Mouse (Mus musculus) heart, embryonic 16.5 days (tissue): ENCODE measurements around the gene Zcchc3. TPM values are rescaled to one million over a fixed set of nuclear protein-coding genes. Genes with fewer than 3 reads are reported as not detected.

Source experiments
- ATAC-seq: fragments of 200-750 bp; cut with Nextera tagmentation; replicated peaks from 2 replicates; pipeline ENCODE4 v1.8.0; 2017; ENCODE audit warnings: moderate number of reproducible peaks; ENCODE audit not compliant: insufficient read depth, low FRiP score; ENCODE audit errors: extremely low read depth
- H3K27ac ChIP-seq: fragments of 300-500 bp; sonication (generic); 2 replicates; pipeline ENCODE4 v1.5.1; 2014; ENCODE audit warnings: mild to moderate bottlenecking, low read length, control low read depth, moderate library complexity
- H3K27me3 ChIP-seq: fragments of 300-500 bp; sonication (generic); 2 replicates; pipeline ENCODE4 v1.6.1; 2014; ENCODE audit warnings: low read length, mixed read lengths; ENCODE audit not compliant: control insufficient read depth, insufficient read depth
- H3K36me3 ChIP-seq: fragments of 300-500 bp; sonication (generic); 2 replicates; pipeline ENCODE4 v1.6.1; 2014; ENCODE audit not compliant: control insufficient read depth, insufficient read depth
- H3K4me1 ChIP-seq: fragments of 300-500 bp; sonication (generic); 2 replicates; pipeline ENCODE4 v1.6.1; 2014; ENCODE audit warnings: low read length, mixed read lengths; ENCODE audit not compliant: control insufficient read depth, insufficient read depth
- H3K4me2 ChIP-seq: fragments of 300-500 bp; sonication (generic); 2 replicates; pipeline ENCODE4 v1.6.1; 2014; ENCODE audit warnings: low read depth, mild to moderate bottlenecking, control low read depth, low read length
- H3K4me3 ChIP-seq: fragments of 300-500 bp; sonication (generic); 2 replicates; pipeline ENCODE4 v1.5.1; 2014; ENCODE audit warnings: mild to moderate bottlenecking, control low read depth, low read length
- H3K9ac ChIP-seq: fragments of 300-500 bp; sonication (generic); 2 replicates; pipeline ENCODE4 v1.6.1; 2014; ENCODE audit warnings: low read length, control low read depth
- H3K9me3 ChIP-seq: fragments of 300-500 bp; sonication (generic); replicated peaks from 2 replicates; pipeline ENCODE4 v1.6.1; 2016; ENCODE audit warnings: low read length; ENCODE audit not compliant: control insufficient read depth
- WGBS: fragments of 180-500 bp; shearing (Covaris S2); extraction: QIAGEN DNeasy Blood & Tissue Kit; methylation state at CpG from one replicate; pipeline ENCODE4 v1.1.7; 2014; 5-methylcytosine and 5-hydroxymethylcytosine counted together
- polyA plus RNA-seq: library from polyadenylated mRNA; unstranded; fragments of >200 nt; fragmentation: Nextera tagmentation; extraction: Ambion mirVana; gene quantifications from 2 replicates; pipeline ENCODE4 v1.2.1, GENCODE M21; 2015

Zcchc3 gene
- polyA plus RNA-seq, 1 experiment from 2014 or later: 24.3 TPM

- WGBS: 4% methylated on average over 21 of the region's 21 CpGs
- Histone ChIP-seq H3K4me2 (peak overlapping the region; percentile 88), H3K27me3 (no peaks in the 10 kb centered on the region), H3K36me3 (0 out of 2 replicates have a peak, but pooled peaks cover 2% of the 10 kb centered on the region), H3K4me3 (peak overlapping the region; percentile 72), H3K9me3 (peaks cover 6% of the 10 kb centered on the region; the same call in 1 of the 2 replicates), H3K9ac (peak overlapping the region; percentile 99), H3K4me1 (peaks cover 27% of the 10 kb centered on the region), H3K27ac (peak overlapping the region; percentile 99)
- no peak for ATAC-seq
These were observed 1.6 kb downstream of the Zcchc3 start for GRCm38 (mm10) chr2:152413158-152413764.

GRCm38 (mm10) chr2:152412526-152413157, 2.2 kb downstream of the Zcchc3 start:
- H3K4me3 ChIP-seq: peak overlapping the region; percentile 72
- 4% methylated on average over 15 of the region's 15 CpGs for WGBS
- peak overlapping the region; percentile 83 for H3K27ac ChIP-seq
- no peak for ATAC-seq
- H3K4me2 ChIP-seq: peak overlapping the region; percentile 88
- peaks cover 6% of the 10 kb centered on the region; the same call in 1 of the 2 replicates for H3K9me3 ChIP-seq
- H3K36me3 ChIP-seq: 0 out of 2 replicates have a peak, but pooled peaks cover 2% of the 10 kb centered on the region
- peaks cover 27% of the 10 kb centered on the region for H3K4me1 ChIP-seq
- no peaks in the 10 kb centered on the region for H3K27me3 ChIP-seq
- peak overlapping the region; percentile 99 for H3K9ac ChIP-seq

GRCm38 (mm10) chr2:152411471-152411870, 3.4 kb downstream of the Zcchc3 start:
- H3K36me3 ChIP-seq: 0 out of 2 replicates have a peak, but pooled peaks cover 2% of the 10 kb centered on the region
- 12% methylated on average over 7 of the region's 7 CpGs for WGBS
- peaks cover 29% of the 10 kb centered on the region for H3K4me1 ChIP-seq

GRCm38 (mm10) chr2:152410971-152411371, 3.9 kb downstream of the Zcchc3 start:
- Histone ChIP-seq H3K27ac (peak overlapping the region; percentile 95), H3K27me3 (no peaks in the 10 kb centered on the region), H3K4me3 (peak overlapping the region; percentile 72), H3K36me3 (no peaks in the 10 kb centered on the region), H3K4me1 (peaks cover 31% of the 10 kb centered on the region), H3K9ac (peak overlapping the region; percentile 99), H3K9me3 (0 out of 2 replicates have a peak, but pooled peaks cover 1% of the 10 kb centered on the region), H3K4me2 (peak overlapping the region; percentile 88)
- peak; percentile 56 for ATAC-seq
- WGBS: 6% methylated on average over 15 of the region's 15 CpGs

More at GRCm38 (mm10) chr2:152411471-152411870, 3.4 kb downstream of the Zcchc3 start:
- ATAC-seq: no peak
- peak overlapping the region; percentile 72 for H3K4me3 ChIP-seq
- peak overlapping the region; percentile 95 for H3K27ac ChIP-seq
- H3K27me3 ChIP-seq: no peaks in the 10 kb centered on the region
- H3K4me2 ChIP-seq: peak overlapping the region; percentile 88
- peaks cover 6% of the 10 kb centered on the region; the same call in 1 of the 2 replicates for H3K9me3 ChIP-seq
- peak overlapping the region; percentile 99 for H3K9ac ChIP-seq

GRCm38 (mm10) chr2:152409781-152410180, 5.0 kb downstream of the Zcchc3 start:
- Histone ChIP-seq H3K9me3 (no peaks in the 10 kb centered on the region), H3K27ac (peak overlapping the region; percentile 95; the same call in 1 of the 2 replicates), H3K36me3 (no peaks in the 10 kb centered on the region), H3K4me3 (no peak overlapping the region), H3K27me3 (no peaks in the 10 kb centered on the region), H3K4me2 (no peak overlapping the region), H3K4me1 (peaks cover 30% of the 10 kb centered on the region), H3K9ac (no peak overlapping the region)
- ATAC-seq: no peak
- WGBS: 70% methylated on average over 6 of the region's 6 CpGs

- WGBS: 0% methylated on average over 19 of the region's 19 CpGs
- Histone ChIP-seq H3K4me3 (peak overlapping the region; percentile 56), H3K4me1 (peaks cover 21% of the 10 kb centered on the region), H3K9me3 (no peaks in the 10 kb centered on the region), H3K27ac (peak overlapping the region; percentile 75), H3K4me2 (peak overlapping the region; percentile 82), H3K36me3 (no peaks in the 10 kb centered on the region), H3K27me3 (no peaks in the 10 kb centered on the region), H3K9ac (peak overlapping the region; percentile 68)
- ATAC-seq: peak; percentile 94
These were observed 8.7 kb downstream of the Zcchc3 start for GRCm38 (mm10) chr2:152406126-152406525.

- peak overlapping the region; percentile 94 for H3K4me2 ChIP-seq
- peak overlapping the region; percentile 98 for H3K27ac ChIP-seq
- no peaks in the 10 kb centered on the region for H3K27me3 ChIP-seq
- no peaks in the 10 kb centered on the region for H3K9me3 ChIP-seq
- no peak; the same call in 1 of the 2 replicates for ATAC-seq
- no peaks in the 10 kb centered on the region for H3K36me3 ChIP-seq
- H3K9ac ChIP-seq: peak overlapping the region; percentile 74
- 2% methylated on average over 13 of the region's 13 CpGs for WGBS
- H3K4me1 ChIP-seq: peaks cover 23% of the 10 kb centered on the region
- H3K4me3 ChIP-seq: peak overlapping the region; percentile 91
These were observed 15.7 kb downstream of the Zcchc3 start for GRCm38 (mm10) chr2:152399122-152399542.

GRCm38 (mm10) chr2:152398691-152399090, 16.1 kb downstream of the Zcchc3 start:
- Histone ChIP-seq H3K27ac (peak overlapping the region; percentile 98), H3K9me3 (no peaks in the 10 kb centered on the region), H3K36me3 (no peaks in the 10 kb centered on the region), H3K27me3 (no peaks in the 10 kb centered on the region), H3K4me2 (peak overlapping the region; percentile 94), H3K4me1 (peaks cover 27% of the 10 kb centered on the region), H3K4me3 (peak overlapping the region; percentile 91), H3K9ac (peak overlapping the region; percentile 98)
- WGBS: under 1% methylated on average over 38 of the region's 38 CpGs
- ATAC-seq: peak; percentile 78
